Mouse (Mus musculus) large intestine, adult 2 months (tissue): Measurements from ENCODE around the gene Tmx2. TPM values are rescaled to one million over a fixed set of nuclear protein-coding genes. Genes with fewer than 3 reads are reported as not detected.

Source experiments
- polyA plus RNA-seq: library from polyadenylated mRNA; depleted of rRNA; stranded (reverse); fragments of >200 nt; gene quantifications from 2 replicates; pipeline ENCODE4 v1.2.3, GENCODE M21; 2012; rRNA removed

The Tmx2 gene
- polyA plus RNA-seq, 1 experiment, result 66.2 TPM

Other genes with a start within 250 kb of the Tmx2 start
- gene Tfpi, start 202.4 kb downstream of the Tmx2 start, polyA plus RNA-seq, result 4.5 and 6.2 TPM in 2 replicates
- gene Ctnnd1, start 28.4 kb downstream of the Tmx2 start, polyA plus RNA-seq, result 71.8 and 112 TPM in 2 replicates
- gene Btbd18, start 20.1 kb downstream of the Tmx2 start, polyA plus RNA-seq, result not detected in 2 replicates
- 47.3 and 56.9 TPM in 2 replicates for gene Selenoh, start 8.4 kb downstream of the Tmx2 start, polyA plus RNA-seq
- not detected in 2 replicates for gene Gm28635, start 1.1 kb downstream of the Tmx2 start, polyA plus RNA-seq
- 8.4 and 9.8 TPM in 2 replicates for gene Med19, start 738 bp downstream of the Tmx2 start, polyA plus RNA-seq
- 35.1 and 53.5 TPM in 2 replicates for gene Zdhhc5, start 36.0 kb upstream of the Tmx2 start, polyA plus RNA-seq
- 15.5 and 17.5 TPM in 2 replicates for gene Clp1, start 48.2 kb upstream of the Tmx2 start, polyA plus RNA-seq
- gene Ypel4, start 54.9 kb upstream of the Tmx2 start, polyA plus RNA-seq, result 0.82 and 1.5 TPM in 2 replicates
- 0.29 and 0.37 TPM in 2 replicates for gene Gm19426, start 64.5 kb upstream of the Tmx2 start, polyA plus RNA-seq
- 146 and 183 TPM in 2 replicates for gene Serping1, start 96.3 kb upstream of the Tmx2 start, polyA plus RNA-seq
- gene Ube2l6, start 119.7 kb upstream of the Tmx2 start, polyA plus RNA-seq, result 59.1 and 85.6 TPM in 2 replicates
- 0.14 TPM in 1 of 2 replicates, not detected in the other for gene Smtnl1, start 143.5 kb upstream of the Tmx2 start, polyA plus RNA-seq
- gene Timm10, start 147.9 kb upstream of the Tmx2 start, polyA plus RNA-seq, result 40.7 and 41.7 TPM in 2 replicates
- gene Slc43a1, start 159.7 kb upstream of the Tmx2 start, polyA plus RNA-seq, result 5.6 and 6.8 TPM in 2 replicates
- gene Rtn4rl2, start 207.6 kb upstream of the Tmx2 start, polyA plus RNA-seq, result 1.7 and 2.1 TPM in 2 replicates